Mouse (Mus musculus) MEL (cell line): Measurements from ENCODE around the gene Pdpr. TPM values are rescaled to one million over a fixed set of nuclear protein-coding genes. Genes with fewer than 3 reads are reported as not detected.
"Not testable (repeated sequence)": the region's sequence is repeated elsewhere in the genome, so short reads cannot be mapped to it uniquely, and the experiment has no call there.

Experiments
- DNase-seq: peaks from one replicate; pipeline ENCODE4 v3.0.0; 2011; ENCODE audit warnings: low read depth, low spot score
- H3K27ac ChIP-seq: 2 replicates; pipeline ENCODE4 v1.5.1; 2012; ENCODE audit warnings: low read depth, mild to moderate bottlenecking, control low read depth, low read length, moderate library complexity; ENCODE audit not compliant: control insufficient read depth
- H3K27me3 ChIP-seq, 2 experiments: fragments of 150-350 bp in 1 of 2; sonication (generic) in 1 of 2; 2 replicates each; pipeline ENCODE4 v1.6.1; 2012; ENCODE audit warnings: low read length in 2 of 2, mild to moderate bottlenecking in 2 of 2, improper control_type of control experiment in 1 of 2, moderate library complexity in 1 of 2; ENCODE audit not compliant: insufficient read depth in 2 of 2, control insufficient read depth in 1 of 2
- H3K36me3 ChIP-seq, 2 experiments: 2 replicates each; pipeline ENCODE4 v1.6.1; 2012 to 2014; ENCODE audit warnings: low read length in 2 of 2, improper control_type of control experiment in 1 of 2, inconsistent platforms in 1 of 2, mild to moderate bottlenecking in 1 of 2; ENCODE audit not compliant: insufficient read depth in 2 of 2, control insufficient read depth in 1 of 2
- H3K4me1 ChIP-seq, 2 experiments: fragments of 150-350 bp in 1 of 2; sonication (generic) in 1 of 2; 2 replicates each; pipeline ENCODE4 v1.6.1; 2012; ENCODE audit warnings: low read length in 2 of 2, improper control_type of control experiment in 1 of 2, mild to moderate bottlenecking in 1 of 2; ENCODE audit not compliant: insufficient read depth in 2 of 2, control insufficient read depth in 1 of 2
- H3K4me3 ChIP-seq, 2 experiments: fragments of 150-350 bp in 1 of 2; sonication (generic) in 1 of 2; 2 replicates each; pipeline ENCODE4 v1.5.1; 2012; ENCODE audit warnings: low read depth in 2 of 2, low read length in 2 of 2, mild to moderate bottlenecking in 2 of 2, moderate library complexity in 2 of 2, control low read depth in 1 of 2, improper control_type of control experiment in 1 of 2; ENCODE audit not compliant: control insufficient read depth in 1 of 2, insufficient read depth in 1 of 2
- H3K79me2 ChIP-seq: 2 replicates; pipeline ENCODE4 v1.6.1; 2012; ENCODE audit warnings: mild to moderate bottlenecking, low read length, moderate library complexity; ENCODE audit not compliant: control insufficient read depth, poor library complexity, insufficient read depth
- H3K9ac ChIP-seq: 2 replicates; pipeline ENCODE4 v1.6.1; 2012; ENCODE audit warnings: low read depth, mild to moderate bottlenecking, control low read depth, low read length, moderate library complexity; ENCODE audit not compliant: control insufficient read depth, poor library complexity, severe bottlenecking
- H3K9me3 ChIP-seq: fragments of 150-350 bp; sonication (generic); replicated peaks from 2 replicates; pipeline ENCODE4 v1.6.1; 2012; ENCODE audit warnings: mild to moderate bottlenecking, low read length, improper control_type of control experiment, moderate library complexity; ENCODE audit not compliant: insufficient read depth
- BHLHE40 ChIP-seq: IDR thresholded peaks from 2 replicates; pipeline ENCODE4 v1.6.1; 2012; ENCODE audit warnings: low read depth, mild to moderate bottlenecking, inconsistent platforms, low read length, improper control_type of control experiment, borderline replicate concordance
- E2F4 ChIP-seq: IDR thresholded peaks from 2 replicates; pipeline ENCODE4 v1.6.1; 2011; ENCODE audit warnings: low read depth, low read length, improper control_type of control experiment, borderline replicate concordance
- ELF1 ChIP-seq: IDR thresholded peaks from 2 replicates; pipeline ENCODE4 v1.6.1; 2014; ENCODE audit warnings: low read depth, mild to moderate bottlenecking, inconsistent platforms, low read length, improper control_type of control experiment, moderate library complexity
- EP300 ChIP-seq, 2 experiments: IDR thresholded peaks; 2 replicates each; pipeline ENCODE4 v1.6.1; 2011; ENCODE audit warnings: improper control_type of control experiment in 2 of 2, low read length in 2 of 2, low read depth in 1 of 2, mild to moderate bottlenecking in 1 of 2
- ETS1 ChIP-seq: IDR thresholded peaks from 2 replicates; pipeline ENCODE4 v1.6.1; 2012; ENCODE audit warnings: low read depth, mild to moderate bottlenecking, inconsistent platforms, low read length, improper control_type of control experiment, moderate library complexity
- HCFC1 ChIP-seq: IDR thresholded peaks from 2 replicates; pipeline ENCODE4 v1.6.1; 2012; ENCODE audit warnings: low read depth, mild to moderate bottlenecking, inconsistent platforms, low read length, improper control_type of control experiment, moderate library complexity
- MAX ChIP-seq: IDR thresholded peaks from 2 replicates; pipeline ENCODE4 v1.6.1; 2011; ENCODE audit warnings: low read length, improper control_type of control experiment
- MXI1 ChIP-seq: IDR thresholded peaks from 2 replicates; pipeline ENCODE4 v1.6.1; 2011; ENCODE audit warnings: mild to moderate bottlenecking, low read depth, low read length, improper control_type of control experiment
- MYB ChIP-seq: IDR thresholded peaks from 2 replicates; pipeline ENCODE4 v1.6.1; 2011; ENCODE audit warnings: mild to moderate bottlenecking, low read depth, low read length, improper control_type of control experiment
- MYC ChIP-seq: IDR thresholded peaks from 2 replicates; pipeline ENCODE4 v1.6.1; 2011; ENCODE audit warnings: low read depth, mild to moderate bottlenecking, low read length, improper control_type of control experiment, moderate library complexity
- NELFE ChIP-seq: IDR thresholded peaks from 2 replicates; pipeline ENCODE4 v1.6.1; 2011; ENCODE audit warnings: low read depth, low read length, improper control_type of control experiment
- NRF1 ChIP-seq: IDR thresholded peaks from 2 replicates; pipeline ENCODE4 v1.6.1; 2014; ENCODE audit warnings: low read depth, mild to moderate bottlenecking, inconsistent platforms, low read length, improper control_type of control experiment, moderate library complexity; ENCODE audit not compliant: poor library complexity, insufficient read depth, severe bottlenecking
- POLR2A ChIP-seq, 2 experiments: IDR thresholded peaks; 2 replicates each; pipeline ENCODE4 v1.6.1; 2011 to 2012; ENCODE audit warnings: low read length in 2 of 2, mild to moderate bottlenecking in 2 of 2, control low read depth in 1 of 2, improper control_type of control experiment in 1 of 2, low read depth in 1 of 2, moderate library complexity in 1 of 2; ENCODE audit not compliant: control insufficient read depth in 1 of 2, insufficient read depth in 1 of 2, poor library complexity in 1 of 2
- RCOR1 ChIP-seq: IDR thresholded peaks from 2 replicates; pipeline ENCODE4 v1.6.1; 2012; ENCODE audit warnings: low read depth, mild to moderate bottlenecking, inconsistent platforms, low read length, improper control_type of control experiment
- SIN3A ChIP-seq: IDR thresholded peaks from 2 replicates; pipeline ENCODE4 v1.6.1; 2012; ENCODE audit warnings: low read length, improper control_type of control experiment, inconsistent platforms
- TBP ChIP-seq: IDR thresholded peaks from 2 replicates; pipeline ENCODE4 v1.8.0; 2011; ENCODE audit warnings: low read depth, low read length, improper control_type of control experiment
- TCF12 ChIP-seq: IDR thresholded peaks from 2 replicates; pipeline ENCODE4 v1.6.1; 2014; ENCODE audit warnings: low read depth, mild to moderate bottlenecking, inconsistent platforms, low read length, improper control_type of control experiment, moderate library complexity
- UBTF ChIP-seq: IDR thresholded peaks from 2 replicates; pipeline ENCODE4 v1.6.1; 2012; ENCODE audit warnings: low read depth, mild to moderate bottlenecking, inconsistent platforms, low read length, improper control_type of control experiment, moderate library complexity, borderline replicate concordance; ENCODE audit not compliant: insufficient read depth
- USF2 ChIP-seq, 2 experiments: IDR thresholded peaks; 2 replicates each; pipeline ENCODE4 v1.6.1; 2011 to 2012; ENCODE audit warnings: improper control_type of control experiment in 2 of 2, low read length in 2 of 2, borderline replicate concordance in 1 of 2, inconsistent platforms in 1 of 2, low read depth in 1 of 2, mild to moderate bottlenecking in 1 of 2; ENCODE audit not compliant: insufficient read depth in 1 of 2
- ZKSCAN1 ChIP-seq: IDR thresholded peaks from 2 replicates; pipeline ENCODE4 v1.6.1; 2012; ENCODE audit warnings: low read depth, mild to moderate bottlenecking, inconsistent platforms, low read length, improper control_type of control experiment, moderate library complexity
- ZMIZ1 ChIP-seq: IDR thresholded peaks from 2 replicates; pipeline ENCODE4 v1.6.1; 2012; ENCODE audit warnings: low read depth, mild to moderate bottlenecking, inconsistent platforms, low read length, improper control_type of control experiment, moderate library complexity
- polyA plus RNA-seq, 2 experiments: library from polyadenylated mRNA; stranded (reverse) in 1 of 2; unstranded in 1 of 2; fragments of >175 nt in 1 of 2; fragments of >200 nt in 1 of 2; gene quantifications; 2 replicates each; pipeline versions ENCODE4 v1.2.1 to v1.2.4; 2012; ENCODE audit warnings: low replicate concordance in 2 of 2, low read depth in 1 of 2; ENCODE audit not compliant: insufficient read length in 2 of 2, insufficient read depth in 1 of 2, missing spikeins in 1 of 2
- total RNA-seq: library from RNA; depleted of rRNA; stranded (reverse); fragments of 300-350 nt; gene quantifications from 2 replicates; pipeline ENCODE4 v1.2.3, GENCODE M21; 2012

Gene Pdpr
- total and polyA plus RNA-seq, 3 experiments = 13.4 to 13.5 TPM; not detected in 1

DNA sequence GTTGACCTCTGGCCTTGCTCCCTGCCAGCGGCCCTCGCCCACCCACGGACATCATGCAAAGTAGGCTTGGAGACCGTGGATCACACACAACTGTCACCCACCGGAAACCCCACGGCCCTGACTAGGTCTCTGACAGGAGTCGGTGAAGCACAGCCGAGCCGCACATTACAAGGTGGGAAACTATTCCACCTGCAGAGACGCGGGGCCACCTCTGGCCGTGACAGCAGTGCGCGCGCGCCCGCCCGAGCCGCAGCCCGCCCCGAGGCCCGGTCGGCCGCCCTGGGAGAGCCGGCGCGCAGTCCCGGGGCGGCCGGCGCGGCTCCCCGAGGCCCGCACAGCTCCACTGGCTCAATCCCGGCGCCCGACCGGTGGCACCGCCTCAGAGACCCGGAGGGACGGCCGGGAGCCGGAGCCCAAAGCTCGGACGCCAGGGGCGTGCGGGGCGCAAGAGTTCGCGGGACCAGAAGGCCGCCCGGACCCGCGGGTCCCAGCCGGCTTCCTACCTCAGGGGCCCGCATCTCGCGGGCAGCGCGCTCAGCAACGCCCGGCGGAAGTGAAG, 50.5 kb downstream of the Pdpr start:
- not testable (repeated sequence) for H3K9me3 ChIP-seq, H3K27ac ChIP-seq, H3K27me3 ChIP-seq
- H3K4me3 ChIP-seq = peak overlapping the region; percentile 87 to 96
- peaks cover 10% of the 10 kb centered on the region for H3K79me2 ChIP-seq
- peaks cover 0 to 16% of the 10 kb centered on the region in 2 experiments; a peak in 2 of 4 replicates for H3K36me3 ChIP-seq
- peak; percentile 44; the same call in 1 of the 2 replicates for TF ChIP-seq UBTF
- peak; percentile 37; the same call in 1 of the 2 replicates for TF ChIP-seq MXI1
- 0 out of 2 replicates have a peak, but pooled peaks have one; percentile 10 for TF ChIP-seq SIN3A
- DNase-seq = peak; percentile 37
- peaks cover 1 to 14% of the 10 kb centered on the region in 2 experiments; a peak in 3 of 4 replicates for H3K4me1 ChIP-seq
- peak overlapping the region; percentile 89 for H3K9ac ChIP-seq

- not testable (repeated sequence) for H3K9me3 ChIP-seq, H3K79me2 ChIP-seq, H3K27me3 ChIP-seq, H3K27ac ChIP-seq
- H3K4me3 ChIP-seq = peak overlapping the region; percentile 96
- DNase-seq = peak; percentile 91
- TF ChIP-seq SIN3A (peak; percentile 93), NRF1 (peak; percentile 48; the same call in 1 of the 2 replicates), HCFC1 (peak; percentile 75), ETS1 (0 out of 2 replicates have a peak, but pooled peaks have one; percentile 34), POLR2A (IDR thresholded peaks at IDR 0.05; ENCODE audit: control insufficient read depth in 1 of 2, insufficient read depth in 1 of 2, low read depth in 1 of 2, low read length in 2 of 2, poor library complexity in 1 of 2) (peak in 1 of 2 experiments; percentile 39; a peak in 1 of 4 replicates), ELF1 (peak; percentile 58), MAX (peak; percentile 94), BHLHE40 (peak; percentile 94)
- peak overlapping the region; percentile 89 for H3K9ac ChIP-seq
- peaks cover 0 to 16% of the 10 kb centered on the region in 2 experiments; a peak in 2 of 4 replicates for H3K36me3 ChIP-seq
- peaks cover 1 to 14% of the 10 kb centered on the region in 2 experiments; a peak in 3 of 4 replicates for H3K4me1 ChIP-seq
Observed at GRCm38 (mm10) chr8:111145460-111146012, 51.1 kb downstream of the Pdpr start.

DNA sequence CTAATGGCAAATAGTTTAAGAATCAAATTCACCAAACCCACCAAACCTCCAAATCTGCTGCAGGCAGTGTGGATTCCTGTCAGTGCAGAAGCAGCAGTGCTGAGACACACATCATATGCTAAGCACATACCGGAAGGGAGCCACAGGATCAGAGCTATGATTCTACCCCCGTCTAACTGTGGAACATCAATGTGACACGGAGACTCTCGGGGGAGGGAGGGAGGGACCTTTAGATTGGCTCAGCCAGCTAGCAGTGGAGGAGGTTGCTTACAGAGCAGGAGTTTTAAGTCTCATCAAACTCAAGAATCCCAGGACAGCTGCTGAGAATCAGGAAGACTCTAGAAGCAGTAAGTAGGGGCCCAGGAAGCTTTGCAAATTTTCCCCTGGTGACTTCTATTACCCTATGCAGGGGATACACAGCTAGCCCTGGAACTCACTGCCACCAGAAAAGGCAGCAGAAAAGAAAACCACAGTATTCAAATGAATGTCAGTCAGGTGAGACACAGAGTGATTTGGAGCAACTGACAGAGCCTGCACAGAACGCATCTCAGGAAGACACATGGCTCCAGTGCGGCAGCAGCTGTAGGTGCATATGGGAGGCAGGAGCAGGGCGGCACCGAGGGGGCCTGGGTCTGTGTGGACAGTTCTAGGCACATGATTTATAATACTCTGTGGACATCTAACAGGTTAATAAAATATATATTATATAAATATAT, 61.4 kb downstream of the Pdpr start:
- DNase-seq = no peak
- no peaks in the 10 kb centered on the region for H3K9me3 ChIP-seq
- H3K9ac ChIP-seq = no peak overlapping the region
- H3K4me3 ChIP-seq = no peak overlapping the region
- H3K27ac ChIP-seq = no peak overlapping the region
- H3K27me3 ChIP-seq = no peaks in the 10 kb centered on the region
- H3K36me3 ChIP-seq = peaks cover 0 to 3% of the 10 kb centered on the region in 2 experiments; a peak in 2 of 4 replicates
- H3K79me2 ChIP-seq = no peaks in the 10 kb centered on the region
- no peaks in the 10 kb centered on the region for H3K4me1 ChIP-seq
- no peak for TF ChIP-seq TCF12
- TF ChIP-seq TBP = no peak
- TF ChIP-seq UBTF = no peak
- no peak for TF ChIP-seq MYB
- TF ChIP-seq ELF1 = no peak
- TF ChIP-seq MAX = no peak
- no peak for TF ChIP-seq MYC
- no peak for TF ChIP-seq NELFE
- no peak for TF ChIP-seq MXI1
- no peak for TF ChIP-seq RCOR1
- no peak for TF ChIP-seq ZMIZ1
- TF ChIP-seq USF2 (IDR thresholded peaks at IDR 0.05; ENCODE audit: borderline replicate concordance in 1 of 2, insufficient read depth in 1 of 2, low read depth in 1 of 2, low read length in 2 of 2) = no peak
- TF ChIP-seq POLR2A (IDR thresholded peaks at IDR 0.05; ENCODE audit: control insufficient read depth in 1 of 2, insufficient read depth in 1 of 2, low read depth in 1 of 2, low read length in 2 of 2, poor library complexity in 1 of 2) = no peak
- TF ChIP-seq EP300 (IDR thresholded peaks at IDR 0.05; ENCODE audit: low read depth in 1 of 2, low read length in 2 of 2) = no peak
- TF ChIP-seq E2F4 = no peak
- TF ChIP-seq ZKSCAN1 = no peak
